Mouse (Mus musculus) lung, postnatal 4 days (tissue): ENCODE results near the gene Kif21a.

ENCODE experiments used
- DNase-seq, 2 experiments: peaks; one replicate each; pipeline ENCODE4 v3.0.0; 2021

Gene Kif21a

DNA sequence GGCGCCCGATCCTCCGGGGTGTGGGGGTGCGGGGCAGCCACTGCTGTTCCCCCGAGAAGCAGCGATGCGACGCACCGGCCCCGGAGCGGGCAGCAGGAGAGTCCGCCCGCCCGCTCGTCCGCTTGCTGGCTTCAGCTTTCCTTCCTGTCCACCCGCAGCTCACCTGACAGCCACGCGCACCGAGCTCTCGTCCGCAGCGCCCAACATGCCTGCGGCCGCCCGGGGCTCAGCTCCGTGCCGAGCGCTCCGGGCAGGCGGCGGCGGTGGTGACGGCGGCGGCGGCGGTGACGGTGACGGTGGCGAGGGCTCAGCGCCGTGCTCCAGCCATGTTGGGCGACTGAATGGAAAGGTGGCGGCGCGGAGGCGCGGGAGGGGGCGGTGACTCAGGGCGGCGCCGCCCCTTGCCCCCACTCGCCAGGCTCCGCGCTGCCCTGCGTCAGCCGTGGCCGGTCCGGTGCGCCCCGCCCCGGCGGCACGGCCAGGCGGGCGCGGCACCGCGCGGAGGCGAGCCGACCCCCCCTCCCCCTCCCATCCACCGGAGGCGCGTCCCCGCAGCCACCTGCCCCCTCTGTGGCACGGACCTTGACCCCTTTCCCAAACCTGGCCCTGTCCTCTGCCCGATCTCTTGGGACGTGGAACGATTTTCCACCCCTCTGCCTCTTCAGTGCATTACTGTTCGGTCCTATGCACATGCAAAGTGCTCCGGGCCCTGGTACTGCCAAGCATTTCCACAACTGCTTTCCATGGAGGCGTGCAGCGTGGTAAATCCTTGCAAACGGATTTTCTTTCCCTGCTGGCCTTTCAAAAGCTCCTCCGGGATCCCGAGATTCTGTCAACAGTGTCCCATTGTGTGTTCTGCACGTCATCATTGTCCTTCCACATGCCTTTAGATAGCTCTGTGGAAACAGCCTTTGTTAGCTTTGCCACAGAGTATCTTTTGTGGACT, at the start of gene Kif21a:
Kif21a (minus strand) TSS at position 453 of the 946 bp plus-strand sequence.
- DNase-seq, result peak; percentile 75 to 86

DNA sequence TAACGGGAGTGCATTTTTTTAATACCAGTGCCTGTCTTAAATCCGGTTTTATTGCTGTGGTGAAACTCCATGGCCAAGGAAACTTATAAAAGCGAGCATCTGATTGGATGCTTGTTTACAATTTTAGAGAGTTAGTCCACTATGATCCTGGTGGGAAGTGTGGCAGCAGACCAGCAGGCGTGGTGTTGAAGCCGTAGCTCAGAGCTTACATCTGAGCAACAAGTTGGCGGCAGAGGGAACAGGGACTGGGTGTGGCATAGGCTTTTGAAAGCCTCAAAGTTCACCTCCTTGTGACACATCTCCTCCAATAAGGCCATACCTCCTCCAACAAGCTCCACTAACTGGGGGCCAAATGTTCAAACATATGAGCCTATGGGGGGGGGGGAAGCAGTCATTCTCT, 46.9 kb upstream of the Kif21a start:
- DNase-seq, result peak in 1 of 2 experiments; percentile 2

DNA sequence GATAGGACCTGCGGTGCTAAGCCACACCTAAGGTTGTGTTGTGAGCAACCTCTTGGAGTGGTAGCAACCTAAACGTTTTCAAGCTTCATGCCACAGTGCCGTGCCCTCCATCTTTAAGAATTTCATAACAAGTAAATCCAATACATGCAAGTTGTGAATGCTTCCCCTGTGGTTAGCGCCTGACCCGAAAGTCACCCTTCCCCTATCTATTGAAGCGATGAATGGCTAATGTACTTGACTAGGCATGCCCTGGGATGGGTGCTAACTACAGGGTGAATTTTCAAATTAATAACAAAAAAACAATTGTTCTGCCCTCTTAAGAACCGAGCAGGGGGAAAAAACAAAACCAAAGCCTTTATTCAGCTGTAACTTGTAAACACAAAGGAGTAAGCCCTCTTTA, 39.7 kb upstream of the Kif21a start:
- DNase-seq, result no peak

DNA sequence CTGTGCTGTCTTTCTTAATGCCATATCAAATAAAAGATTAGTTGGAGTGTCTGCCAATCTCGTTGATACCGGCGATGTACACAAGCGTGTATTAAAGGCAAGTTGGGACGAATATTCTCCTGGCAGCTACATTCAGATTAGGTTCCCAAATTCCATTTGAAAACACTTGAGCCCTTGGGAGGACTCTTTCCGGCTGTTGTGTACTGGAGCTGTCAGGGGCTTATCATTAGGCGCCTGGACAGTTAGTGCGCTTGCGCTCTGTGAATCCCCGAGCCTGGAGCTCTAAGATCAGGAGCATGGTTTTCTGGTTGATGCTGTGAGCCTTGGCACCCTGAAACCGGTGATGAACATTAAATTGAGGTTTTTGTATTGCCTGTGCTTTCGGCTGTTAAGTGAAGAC, 38.3 kb upstream of the Kif21a start:
- DNase-seq, result peak; percentile 44 to 74

DNA sequence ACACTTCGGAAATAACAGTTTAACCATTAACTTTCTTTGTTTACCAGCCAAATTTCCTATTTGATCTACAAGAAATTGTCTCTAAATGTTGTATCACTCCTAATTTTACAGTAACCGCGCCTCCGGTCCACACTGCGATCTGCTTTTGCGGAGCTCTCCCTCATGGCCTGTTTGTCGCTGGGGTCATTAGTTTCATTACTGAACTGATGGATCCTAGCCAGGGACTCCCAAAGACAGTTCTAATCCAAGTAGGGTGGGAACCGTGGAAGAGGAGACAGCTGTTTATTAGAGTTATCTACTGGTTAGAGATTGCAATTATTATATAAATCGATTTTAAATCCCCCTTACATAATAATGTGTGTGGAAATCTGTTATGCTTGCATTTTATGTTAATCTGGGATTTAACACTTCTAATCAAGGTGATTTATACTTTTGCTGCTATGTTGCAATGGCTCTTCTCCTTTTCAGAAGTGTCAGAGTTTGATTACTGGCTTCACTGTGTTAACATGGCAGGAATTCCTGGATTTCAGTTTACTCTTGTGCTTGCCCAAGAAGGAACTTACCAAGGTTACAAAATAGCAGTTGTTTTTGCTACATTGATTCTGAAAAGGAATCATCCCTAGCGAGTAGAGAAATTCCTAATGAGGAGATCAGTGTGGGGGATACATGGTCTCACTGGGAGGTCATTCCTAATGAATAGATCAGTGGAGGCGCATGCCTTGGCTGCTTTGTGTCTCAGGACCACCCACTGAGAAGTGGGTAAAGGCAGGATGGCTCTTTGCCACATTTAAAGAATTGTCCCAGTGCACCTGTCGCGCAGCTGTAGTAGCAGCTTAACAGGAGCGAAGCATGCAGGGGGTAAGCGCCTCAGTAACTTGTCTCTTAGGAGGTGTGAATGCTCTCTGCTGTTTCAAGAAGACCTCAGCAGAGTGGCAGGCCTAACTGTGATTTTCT, 28.0 kb upstream of the Kif21a start:
- no peak for DNase-seq

DNA sequence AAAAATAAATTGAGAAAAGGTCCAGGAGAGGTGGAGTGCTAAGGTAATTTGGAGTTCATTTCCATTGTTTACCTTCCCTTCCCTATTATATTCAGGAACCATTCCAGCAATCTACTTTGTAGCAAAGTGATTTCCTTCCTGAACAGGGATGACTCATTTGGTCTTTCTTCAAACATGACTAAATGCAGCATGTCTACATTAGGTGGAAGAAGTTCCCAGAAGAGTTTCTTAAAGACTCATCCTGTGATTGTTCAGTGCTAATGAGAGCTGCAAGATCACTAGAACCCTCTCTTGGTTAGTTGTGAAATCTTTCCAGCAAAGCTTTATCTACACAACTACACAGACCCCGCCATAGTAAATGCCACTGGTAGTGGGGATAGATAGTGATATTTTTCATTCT, 22.7 kb upstream of the Kif21a start:
- no peak for DNase-seq

DNA sequence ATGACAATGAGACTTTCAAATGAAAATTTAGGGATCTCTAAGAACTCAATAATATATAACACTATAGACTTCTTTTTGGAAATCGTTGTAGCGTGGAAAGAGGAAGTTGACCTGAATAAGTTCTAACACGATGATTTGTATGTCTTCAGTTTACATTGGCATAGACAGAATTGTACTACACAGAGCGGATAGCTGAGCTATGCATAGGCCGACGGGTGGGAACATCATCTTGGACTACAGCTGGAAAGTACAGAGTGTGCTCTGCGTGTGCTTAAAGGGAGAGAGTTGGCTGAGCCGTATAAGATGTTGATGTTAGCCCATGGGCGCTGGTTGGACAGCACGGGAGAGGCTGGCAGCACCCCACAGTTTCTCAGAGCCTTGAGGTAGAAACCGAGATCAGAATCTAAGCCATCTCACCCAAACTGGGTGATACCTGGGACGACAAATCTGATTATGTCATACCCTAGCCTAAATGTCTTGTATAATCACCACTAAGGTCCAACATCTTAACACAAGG, 14.6 kb upstream of the Kif21a start:
- DNase-seq, result no peak

DNA sequence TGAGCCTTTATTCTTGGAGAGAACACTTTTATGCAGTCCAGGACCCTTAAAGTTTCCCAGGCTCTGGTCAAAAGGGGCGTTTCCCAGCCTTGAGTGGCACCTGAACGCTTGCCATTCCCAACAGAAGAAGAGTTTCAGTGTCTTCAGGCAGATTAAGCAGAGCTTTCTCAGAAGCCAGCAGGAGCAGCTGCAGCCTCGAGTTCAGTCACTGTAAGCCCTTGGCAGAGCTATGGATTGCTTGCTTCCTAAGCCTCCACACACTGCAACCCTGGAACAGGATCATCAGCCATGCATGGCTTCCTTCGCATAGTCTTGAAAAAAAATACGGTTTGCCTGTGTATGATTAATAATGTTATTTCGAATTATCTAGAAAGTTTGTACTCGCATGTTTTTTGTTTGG, 14.1 kb upstream of the Kif21a start:
- DNase-seq, result peak in 1 of 2 experiments; percentile 20

DNA sequence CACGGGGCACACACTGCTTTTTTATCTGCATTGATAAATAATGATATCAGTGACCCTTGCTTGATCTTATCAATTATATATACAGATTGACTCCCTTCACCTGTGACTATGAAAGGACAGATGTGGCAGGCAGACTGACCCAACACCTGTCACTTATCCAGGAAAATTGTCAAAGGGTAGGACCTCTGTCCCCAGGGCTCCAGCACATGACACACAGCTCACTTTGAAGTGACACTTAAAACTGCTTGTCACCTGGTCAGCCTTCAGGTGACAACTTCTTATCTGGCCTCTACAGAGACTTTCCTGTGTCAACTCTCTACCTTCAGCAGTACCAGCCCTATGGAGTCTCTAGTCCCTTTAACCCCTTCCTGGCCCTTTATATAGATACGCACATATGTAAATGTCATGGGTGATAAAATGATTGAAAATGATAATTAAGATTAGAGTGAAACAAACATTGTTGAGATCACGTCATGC, 7.2 kb upstream of the Kif21a start:
- no peak for DNase-seq

DNA sequence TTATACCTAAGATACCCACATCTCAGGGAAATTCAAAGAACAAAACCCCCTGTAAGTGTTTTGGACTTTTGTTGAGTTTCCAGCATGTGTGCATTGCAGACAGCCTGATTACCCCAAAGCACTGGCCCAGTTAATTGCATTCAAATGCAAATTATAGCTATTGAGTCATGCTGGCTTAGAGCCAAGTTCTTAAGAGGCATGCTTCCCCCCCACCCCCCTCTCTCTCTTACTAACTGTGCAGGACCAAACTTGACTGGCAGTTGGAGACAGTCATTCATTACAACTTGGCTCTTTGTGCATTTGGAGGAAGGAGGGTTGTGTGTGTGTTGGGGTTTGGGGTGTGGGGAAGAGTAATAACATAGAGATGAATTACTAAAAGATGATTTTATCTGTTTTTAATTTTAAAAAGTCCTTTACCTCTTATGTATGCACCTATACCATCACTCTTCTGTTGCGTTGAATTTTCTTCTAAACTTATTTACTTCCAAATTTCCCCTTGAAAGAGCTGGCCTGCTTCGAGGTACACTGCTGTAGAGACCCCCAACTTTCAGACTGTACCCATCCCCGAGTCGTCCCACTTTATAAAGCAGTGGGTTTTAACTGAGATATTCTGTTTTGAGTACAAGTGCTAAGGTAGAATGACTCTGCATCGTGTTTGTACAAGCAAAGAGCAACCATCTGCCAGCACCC, 6.6 kb upstream of the Kif21a start:
- DNase-seq, result no peak

DNA sequence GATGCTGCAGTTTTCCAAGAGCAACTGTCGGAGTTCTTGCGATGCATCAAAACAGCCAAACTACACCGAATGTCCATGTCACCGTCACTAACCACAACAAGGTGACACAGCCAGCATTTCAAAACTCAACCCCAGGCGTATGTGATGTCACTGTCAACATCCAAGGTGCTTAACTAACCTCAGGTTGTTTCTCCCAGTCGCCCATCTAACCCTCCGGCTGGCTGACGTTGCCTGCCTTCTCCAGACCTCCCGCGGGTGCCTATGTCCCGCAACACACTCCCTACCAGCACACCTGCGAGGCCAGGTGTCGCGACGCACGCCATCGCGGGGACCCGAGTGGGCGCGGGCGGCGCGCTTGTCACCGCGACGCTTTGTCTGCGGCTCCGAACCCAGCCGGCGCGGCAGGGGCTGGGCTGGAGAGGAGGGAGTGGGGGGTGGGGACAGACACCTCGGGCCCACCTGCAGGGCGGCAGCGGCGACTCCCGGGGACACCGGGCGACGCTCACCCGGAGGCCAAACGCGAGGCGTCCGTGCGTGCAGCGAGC, 725 bp downstream of the Kif21a start:
- no peak for DNase-seq

DNA sequence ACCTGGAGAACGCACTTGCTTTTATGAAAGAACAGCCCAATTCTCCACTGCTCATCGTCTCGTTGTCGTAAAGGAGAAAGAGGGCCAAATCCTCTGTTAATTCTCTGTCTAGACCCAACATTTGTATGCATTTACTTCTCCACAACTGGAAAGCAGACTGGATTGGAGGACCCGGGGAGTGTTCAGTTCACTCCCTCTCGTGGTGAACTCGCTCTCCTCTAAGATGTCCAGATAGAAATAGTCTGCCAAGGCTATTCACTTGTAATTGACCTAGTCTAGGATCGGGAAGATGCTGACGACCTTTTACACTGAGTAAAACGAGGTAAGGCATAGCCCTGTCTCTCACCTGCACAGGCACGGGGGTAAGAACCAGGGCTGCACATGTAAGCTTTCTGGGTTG, 2.1 kb downstream of the Kif21a start:
- DNase-seq, result no peak

DNA sequence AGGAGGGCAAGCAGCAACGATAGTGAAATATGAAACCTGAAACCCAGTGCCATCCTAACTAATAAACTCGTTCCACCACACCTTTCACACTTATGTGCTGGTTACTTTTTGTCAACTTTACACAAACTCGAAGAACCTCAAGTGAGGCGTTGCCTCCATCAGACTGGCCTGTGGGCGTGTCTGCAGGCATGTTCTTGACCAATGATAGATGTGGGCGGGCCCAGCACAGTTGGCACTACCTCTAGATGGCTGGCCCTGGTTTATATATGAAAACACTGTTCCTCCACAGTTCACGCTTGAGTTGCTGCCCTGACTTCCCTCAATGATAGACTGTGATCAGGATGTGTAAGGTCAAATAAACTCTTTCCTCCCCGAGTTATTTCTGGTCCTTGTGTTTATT, 3.2 kb downstream of the Kif21a start:
- peak; percentile 22 to 45 for DNase-seq

DNA sequence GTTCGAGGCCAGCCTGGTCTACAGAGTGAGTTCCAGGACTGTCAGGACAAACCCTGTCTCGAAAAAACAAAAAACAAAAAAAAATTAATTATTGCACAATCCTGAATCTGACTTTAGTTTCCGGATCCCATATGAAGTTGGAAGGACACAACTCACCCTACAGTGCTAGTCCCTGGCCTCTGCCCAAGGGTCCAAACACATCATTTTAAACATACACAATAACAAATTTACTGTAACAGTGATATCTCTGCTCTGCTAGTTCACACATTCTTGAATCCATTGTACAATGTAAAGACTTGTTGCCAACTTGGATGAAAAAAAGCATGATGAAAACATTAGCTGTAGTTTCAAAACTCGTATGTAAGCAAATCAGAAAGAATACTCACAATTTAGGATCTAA, 6.5 kb downstream of the Kif21a start:
- no peak for DNase-seq

DNA sequence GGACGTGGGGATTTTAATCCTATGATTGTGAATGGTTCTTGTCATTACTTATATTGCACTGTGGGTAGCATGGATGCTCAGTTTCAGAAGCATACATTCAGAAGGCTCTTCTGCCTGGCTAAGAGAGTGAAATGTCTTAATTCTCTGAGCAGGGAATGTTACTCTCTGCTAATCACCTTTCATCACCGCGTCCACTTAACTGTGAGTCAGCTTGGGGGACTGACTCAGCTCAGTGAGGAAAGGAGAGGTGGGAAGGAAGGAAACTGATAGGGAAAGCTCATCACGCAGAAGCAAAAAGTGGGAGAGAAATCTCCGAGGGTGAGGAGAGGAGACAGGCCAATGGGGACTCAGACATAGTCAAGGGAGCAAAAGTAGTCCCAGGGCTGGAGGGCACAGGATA, 10.9 kb downstream of the Kif21a start:
- no peak for DNase-seq

DNA sequence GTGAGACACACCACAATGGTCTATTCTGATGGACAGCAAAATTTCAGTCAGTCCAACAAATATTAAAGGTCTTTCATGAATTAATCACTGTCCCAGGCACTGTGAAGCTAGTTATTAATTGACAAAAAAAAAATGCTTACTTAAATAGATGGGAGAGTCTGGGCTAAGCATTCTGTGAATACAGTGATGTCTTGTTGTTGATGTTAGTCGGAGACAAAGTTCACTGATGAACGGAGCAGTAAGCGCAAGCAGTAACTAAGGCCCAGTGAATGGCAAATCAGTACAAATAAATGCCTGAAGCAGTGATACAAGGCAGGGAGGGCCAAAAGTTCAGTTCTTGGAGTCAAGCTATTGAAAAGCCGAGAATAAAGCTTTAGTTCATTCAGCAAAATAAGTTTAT, 15.7 kb downstream of the Kif21a start:
- DNase-seq, result no peak

DNA sequence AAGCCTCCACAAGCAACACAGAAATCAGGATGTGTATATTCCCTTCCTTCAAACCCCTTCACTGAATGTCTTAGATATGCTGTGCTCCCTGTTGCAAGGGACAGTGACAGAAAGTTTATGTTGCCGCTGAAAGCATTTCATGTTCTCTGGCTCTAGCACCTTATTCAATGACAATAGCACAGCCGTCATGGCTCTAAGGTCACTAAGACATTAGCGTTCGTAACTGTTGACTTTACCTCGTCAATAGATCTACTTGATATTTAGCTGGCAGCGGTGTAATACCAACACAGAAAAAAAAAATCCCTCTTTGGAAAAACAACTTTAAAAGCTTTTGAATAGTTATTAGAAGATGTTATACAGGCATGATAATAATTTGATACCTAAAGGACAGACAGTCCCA, 16.2 kb downstream of the Kif21a start:
- no peak for DNase-seq

DNA sequence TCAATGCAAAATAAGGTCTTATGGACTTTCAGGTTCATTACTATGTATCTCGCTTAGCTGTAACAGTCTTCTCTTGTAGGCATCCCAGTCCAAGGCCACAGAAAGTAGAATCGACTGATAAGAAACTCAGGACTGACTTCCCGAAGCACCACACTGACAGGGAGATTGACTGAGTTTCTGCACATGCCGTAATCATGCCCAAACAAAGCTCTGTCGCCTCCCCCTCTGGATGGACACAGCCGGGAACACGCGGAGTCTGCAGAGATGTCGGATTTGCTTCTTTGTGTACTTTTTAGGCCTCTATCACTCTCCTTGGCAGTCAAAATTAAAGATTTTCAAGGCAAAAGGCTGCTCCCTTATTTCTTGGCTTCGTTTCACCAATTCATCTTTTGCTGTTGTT, 20.8 kb downstream of the Kif21a start:
- no peak for DNase-seq

DNA sequence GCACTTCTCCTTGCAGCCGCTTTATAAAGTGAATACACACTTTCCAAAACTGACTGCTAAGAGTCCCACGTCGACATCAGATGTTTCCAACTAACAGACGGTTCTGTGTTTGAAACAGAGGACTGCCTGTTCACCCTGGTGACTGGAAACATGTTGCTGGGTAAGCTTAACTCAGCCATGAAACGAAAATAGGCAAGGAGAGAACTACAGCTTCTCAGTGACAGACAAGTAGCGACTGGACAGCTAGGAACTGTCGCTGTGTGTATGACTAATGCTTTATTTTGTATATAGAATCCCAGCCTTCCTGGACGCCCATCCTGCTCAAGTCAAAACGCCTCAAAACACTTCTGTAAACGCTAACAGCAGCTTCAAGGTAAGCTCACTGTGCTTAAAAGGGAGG, 21.3 kb downstream of the Kif21a start:
- no peak for DNase-seq

DNA sequence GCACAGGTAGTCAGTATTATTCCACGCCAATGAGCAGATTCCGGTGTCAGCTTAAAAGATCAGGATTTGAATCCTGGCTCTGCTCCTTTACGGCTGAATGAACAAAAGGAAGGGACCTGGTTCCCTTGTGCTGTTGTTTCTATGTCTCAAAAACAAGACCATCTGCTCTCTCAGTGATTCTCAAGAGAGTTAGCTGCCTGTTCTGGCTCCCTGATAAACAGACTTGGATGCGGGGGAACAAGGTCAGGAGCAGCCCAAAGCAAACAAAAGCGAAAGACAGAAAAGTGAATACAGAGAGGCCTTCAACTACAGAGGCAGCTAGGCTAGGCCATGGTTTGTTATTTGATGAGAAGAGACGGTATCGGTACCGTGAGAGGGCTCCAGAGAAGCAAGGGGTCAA, 27.5 kb downstream of the Kif21a start:
- DNase-seq, result no peak

DNA sequence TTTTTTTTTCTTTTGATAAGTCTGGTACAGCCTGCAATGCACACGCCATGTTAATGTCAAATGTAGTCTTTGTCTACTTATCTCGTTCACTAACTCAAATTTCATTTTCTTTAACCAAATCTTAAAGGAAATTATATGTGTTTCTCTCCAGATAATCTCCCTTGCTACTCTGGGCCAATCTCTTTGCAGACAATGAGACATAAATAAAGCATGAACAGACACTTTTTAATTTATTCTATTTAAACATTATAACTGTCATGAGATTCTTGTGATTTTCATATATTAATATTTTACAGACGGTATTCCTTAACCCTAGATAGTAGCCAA, 30.9 kb downstream of the Kif21a start:
- DNase-seq, result no peak

DNA sequence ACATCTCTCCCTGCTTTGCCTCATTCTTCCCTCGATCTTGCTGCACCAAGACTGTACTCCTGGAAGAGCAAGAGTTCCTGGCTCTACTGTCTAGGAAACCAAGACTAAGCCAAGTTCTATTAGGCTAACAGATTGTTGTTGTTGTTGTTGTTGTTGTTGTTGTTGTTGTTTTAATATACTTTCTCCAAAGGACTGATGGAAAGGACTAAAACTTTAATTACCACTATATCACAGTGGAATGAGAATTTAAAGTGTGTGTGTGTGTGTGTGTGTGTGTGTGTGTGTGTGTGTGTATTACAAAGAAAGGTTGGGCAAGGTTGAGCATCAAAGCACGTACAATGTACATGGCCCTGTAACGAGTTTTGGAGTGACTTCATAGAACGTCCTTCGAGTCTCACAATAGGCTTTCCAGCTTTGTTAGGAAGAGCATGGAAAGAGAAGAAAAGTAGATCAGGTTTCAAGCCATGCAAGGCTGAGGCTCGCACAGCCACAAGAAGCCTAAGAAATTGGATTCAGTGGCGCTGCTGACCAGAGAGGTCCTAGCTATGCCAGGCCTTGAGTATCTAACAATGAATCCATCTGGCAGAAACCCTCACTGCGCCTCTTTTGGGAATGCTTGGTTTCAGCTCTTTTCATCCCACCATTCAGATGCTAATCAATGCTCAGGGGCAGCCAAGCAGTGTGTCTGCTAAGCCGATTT, 31.4 kb downstream of the Kif21a start:
- DNase-seq, result no peak
